Mouse (Mus musculus): ENCODE data around the gene Trim68.
"Not testable (repeated sequence)": the region's sequence is repeated elsewhere in the genome, so short reads cannot be mapped to it uniquely, and the experiment has no call there.

Gene Trim68

DNA sequence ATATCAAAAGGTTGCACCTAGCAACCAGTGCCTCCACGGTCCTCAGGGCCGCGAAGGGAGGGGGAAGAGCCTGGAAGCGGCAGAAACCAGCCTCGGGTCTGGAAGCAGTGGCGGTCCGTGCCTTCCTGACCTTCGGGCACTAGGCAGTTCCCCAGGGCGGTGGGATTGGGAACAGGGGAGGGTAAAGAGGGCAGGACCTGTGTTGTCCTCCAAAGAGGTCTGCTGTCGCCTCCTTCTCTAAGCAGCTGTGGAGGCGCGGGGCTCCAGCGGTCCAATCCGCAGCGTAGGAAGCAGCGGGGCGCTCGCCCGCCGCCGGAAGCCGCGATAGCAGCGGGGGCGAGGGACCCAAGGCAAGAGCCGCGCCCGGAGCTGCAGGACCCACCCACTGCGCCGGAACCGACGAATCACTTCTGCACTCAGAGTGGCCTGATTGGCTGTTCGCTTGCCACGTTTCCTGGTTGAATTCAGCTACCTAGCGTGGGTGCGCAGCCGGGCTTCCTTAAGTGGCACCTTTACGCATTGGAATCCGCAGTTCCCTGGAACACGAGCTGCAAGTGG lies at the start of gene Trim68:
Trim68 (minus strand) TSS at position 384 of the 558 bp plus-strand sequence.
- DNase-seq (ENCODE audit: low spot score) = peak; percentile 95

DNA sequence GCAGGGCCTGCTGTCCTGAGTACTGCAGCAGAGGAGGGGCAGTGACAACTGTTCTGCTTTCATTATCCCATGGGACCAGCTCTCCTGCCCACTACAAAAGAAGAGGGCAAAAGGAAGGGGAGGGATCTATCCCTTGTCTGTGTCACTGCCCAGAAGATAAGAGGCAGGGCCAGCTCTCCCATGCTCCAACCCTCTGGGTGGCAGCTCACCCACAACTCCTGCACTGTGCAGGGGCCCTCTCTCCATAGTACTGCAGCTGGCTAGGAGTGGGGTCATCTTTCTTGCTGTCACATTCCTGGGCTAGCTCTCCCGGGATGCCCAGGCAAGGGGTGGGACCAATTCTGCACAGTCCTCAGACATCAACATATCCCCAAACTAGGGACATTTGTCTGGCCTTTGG lies 46.7 kb upstream of the Trim68 start:
- DNase-seq (ENCODE audit: low spot score) = no peak

DNA sequence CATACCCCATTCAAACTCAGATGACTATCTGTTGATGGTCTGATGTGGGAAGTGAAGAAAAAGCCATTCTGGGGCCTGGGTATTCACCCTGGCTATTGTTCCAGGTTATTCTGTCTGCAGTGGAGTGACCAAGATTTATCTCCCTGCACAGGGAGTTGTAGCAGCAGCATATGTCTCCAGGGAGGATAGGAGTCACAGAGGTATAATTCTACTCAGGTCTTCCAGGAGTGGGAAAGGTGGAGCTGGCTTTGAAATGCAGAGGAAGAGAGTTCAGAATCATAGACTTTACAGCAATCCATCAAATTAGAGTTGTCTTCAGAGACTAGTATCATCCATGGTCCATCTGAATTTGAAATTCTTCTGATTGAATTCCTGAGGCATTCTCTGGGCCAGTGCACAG lies 40.3 kb upstream of the Trim68 start, which contains the start of gene Olfr559:
Olfr559 (minus strand) TSS at position 101 of the 400 bp plus-strand sequence.
- DNase-seq (ENCODE audit: low spot score) = no peak

DNA sequence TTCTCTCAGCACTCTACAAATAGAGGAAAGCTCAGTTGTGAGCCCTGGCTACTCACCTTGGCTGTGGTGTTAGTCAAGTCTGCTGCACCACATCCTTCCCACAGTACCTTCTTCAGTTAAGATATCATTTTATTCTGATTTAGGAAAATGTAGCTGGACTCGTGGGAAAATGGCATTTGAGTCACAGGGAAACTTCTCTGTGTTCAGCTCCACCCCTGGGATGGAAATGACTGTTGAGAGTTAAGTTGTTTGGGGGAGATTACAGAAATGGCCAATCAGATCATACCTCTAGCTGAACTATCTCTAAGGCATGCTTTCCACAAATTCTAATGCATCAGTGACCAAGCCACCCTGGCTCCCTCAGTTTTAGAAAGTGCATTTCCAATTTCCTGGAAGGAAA lies 31.8 kb upstream of the Trim68 start, which contains the start of gene Olfr33:
Olfr33 (minus strand) TSS at position 101 of the 400 bp plus-strand sequence.
- DNase-seq (ENCODE audit: low spot score) = no peak

DNA sequence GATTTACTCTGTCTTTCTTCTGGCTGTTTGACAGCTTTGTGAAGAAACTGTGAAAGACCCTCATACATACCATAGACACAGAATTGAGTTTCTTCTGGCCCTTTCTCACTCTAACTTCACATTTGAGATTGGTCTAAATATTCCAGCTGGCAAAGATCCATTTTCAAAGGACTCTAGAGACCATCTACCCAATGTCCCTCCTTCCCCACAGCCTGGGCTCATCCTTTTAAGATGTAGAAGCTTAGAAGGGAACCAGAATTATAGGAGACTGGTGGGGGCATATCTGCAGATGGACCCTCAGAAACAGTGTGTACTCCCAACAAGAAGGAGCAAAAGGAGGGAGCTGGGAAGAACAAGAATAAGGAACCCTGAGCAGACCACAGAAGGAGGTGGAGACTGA lies 14.8 kb upstream of the Trim68 start, which contains the start of gene Olfr558:
Olfr558 (plus strand) TSS at position 301 of the 400 bp plus-strand sequence.
- no peak for DNase-seq (ENCODE audit: low spot score)

DNA sequence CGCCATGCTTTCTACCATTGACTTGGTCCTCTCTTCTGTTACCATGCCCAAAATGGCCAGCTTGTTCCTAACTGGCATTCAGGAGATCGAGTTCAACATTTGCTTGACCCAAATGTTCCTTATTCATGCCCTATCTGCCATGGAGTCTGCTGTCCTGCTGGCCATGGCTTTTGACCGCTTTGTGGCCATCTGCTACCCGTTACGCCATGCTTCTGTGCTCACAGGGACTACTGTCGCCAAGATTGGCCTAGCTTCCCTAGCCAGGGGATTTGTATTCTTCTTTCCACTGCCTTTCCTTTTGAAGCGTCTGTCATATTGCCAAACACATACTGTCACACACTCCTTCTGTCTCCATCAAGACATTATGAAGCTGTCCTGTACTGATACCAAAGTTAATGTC lies 11.3 kb upstream of the Trim68 start:
- DNase-seq (ENCODE audit: low spot score) = no peak

DNA sequence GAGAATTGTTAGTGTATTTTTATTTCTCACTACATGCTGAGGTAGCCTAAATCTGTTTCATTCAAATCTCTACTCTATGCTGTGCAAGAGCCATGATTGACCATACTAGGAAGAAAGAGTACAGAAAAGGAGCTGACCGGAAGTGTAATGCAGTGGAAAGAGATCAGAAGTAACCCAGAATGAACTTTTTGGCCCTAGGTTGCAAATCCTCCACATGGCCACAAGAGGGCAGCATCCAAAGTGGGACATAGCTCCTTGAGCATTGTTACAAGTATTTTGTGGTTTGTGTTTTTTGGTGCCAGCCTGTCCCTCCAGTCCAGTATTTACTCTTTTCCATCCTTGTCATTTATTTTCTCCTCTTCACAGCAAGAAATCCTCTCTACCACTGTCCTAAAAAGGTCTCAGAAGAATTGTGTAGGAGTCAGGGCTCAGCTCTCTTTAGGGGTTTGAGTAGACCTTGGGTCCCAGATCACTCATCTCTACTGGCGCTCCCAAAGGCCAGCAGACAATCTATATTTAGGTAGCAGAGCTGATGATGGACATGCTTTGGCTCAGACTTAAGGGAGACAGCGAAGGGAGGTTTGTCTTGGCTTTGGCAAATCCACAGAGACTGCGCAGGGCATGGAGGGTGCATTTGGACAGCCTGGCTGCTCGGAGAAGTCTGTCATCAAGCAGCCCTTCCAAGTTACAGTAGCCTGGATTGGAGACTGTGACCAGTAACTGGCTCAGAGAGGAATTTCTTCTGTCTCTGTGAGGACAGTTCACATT lies 8.4 kb upstream of the Trim68 start, which contains the start of gene Olfr557:
Olfr557 (plus strand) TSS at position 553 of the 768 bp plus-strand sequence.
- DNase-seq (ENCODE audit: low spot score) = peak; percentile 19

DNA sequence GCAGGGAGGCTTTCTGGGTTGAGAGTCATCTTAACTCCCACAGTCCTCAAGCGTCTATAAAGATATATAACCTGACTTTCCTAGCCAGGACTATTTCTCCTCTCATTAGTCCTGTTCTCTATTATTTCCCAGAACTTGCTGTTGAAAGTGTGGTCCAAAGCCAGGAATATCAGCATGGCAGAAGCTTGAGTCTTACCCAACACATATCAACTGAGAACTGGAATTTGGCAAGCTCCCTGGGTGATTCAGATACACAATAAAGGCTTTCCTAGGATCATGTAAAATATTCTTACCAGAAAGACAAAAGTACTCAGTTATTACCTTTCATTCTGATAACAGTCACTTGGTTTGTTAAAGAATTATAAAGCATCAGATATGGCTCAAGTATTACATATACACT lies 5.2 kb downstream of the Trim68 start:
- DNase-seq (ENCODE audit: low spot score) = no peak

DNA sequence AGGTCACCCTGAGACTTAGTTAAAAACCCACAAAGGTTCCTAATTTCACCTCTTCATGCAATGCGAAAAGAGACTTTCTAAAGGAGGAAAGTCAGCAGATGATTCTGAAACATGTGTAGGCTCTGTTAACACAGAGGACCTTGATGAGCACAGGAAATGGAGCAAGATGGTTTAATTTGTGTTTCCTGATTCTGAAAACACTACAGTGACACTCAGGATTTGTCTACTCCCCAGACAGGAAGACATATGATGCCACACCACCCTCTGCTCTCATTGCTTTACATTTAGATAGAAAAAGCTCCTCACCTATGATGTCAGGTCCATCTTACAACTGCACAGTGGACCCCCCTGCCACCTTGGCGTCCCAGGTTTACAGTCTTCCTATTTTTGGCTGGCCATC lies 10.9 kb downstream of the Trim68 start:
- DNase-seq (ENCODE audit: low spot score) = no peak

DNA sequence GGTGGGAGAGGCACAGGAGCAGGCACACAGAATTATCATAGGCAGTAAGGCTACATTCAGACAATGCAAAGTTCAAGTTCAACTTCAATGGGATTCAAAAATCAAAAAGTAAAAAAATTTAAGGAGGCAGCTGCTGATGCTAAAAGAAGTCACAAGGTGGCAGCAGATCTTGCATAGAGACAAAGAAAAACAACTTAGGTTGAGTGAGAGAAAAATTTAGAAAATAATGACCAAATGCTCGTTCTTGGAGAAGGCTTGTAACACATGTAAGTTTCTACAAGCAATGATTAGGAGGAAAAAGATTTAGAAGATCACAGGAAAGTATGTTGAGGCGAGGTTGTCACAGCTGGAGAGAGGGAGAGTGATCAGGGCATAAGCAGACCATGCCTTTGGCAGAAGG lies 21.7 kb downstream of the Trim68 start:
- DNase-seq (ENCODE audit: low spot score) = no peak

DNA sequence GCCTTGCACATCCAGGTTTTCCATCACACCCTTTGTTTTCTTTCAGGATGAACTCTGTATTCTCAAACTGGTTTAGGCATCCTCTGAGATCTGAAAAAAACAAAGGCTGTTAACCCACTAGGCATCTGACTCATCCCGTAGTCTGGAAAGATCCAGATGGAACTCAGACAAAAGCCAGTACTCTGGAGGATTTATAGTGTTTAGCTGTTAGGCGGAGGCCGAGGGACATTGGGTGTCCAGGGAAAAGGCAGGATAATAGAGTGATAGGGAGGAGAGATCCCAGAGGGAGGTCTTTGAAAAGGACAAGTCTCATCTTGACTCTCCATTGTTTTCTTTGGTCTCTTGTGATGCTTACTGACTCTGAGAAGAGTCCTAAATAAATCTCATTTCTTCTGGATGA lies 22.5 kb downstream of the Trim68 start, which contains the start of gene Olfr556:
Olfr556 (plus strand) TSS at position 301 of the 400 bp plus-strand sequence.
- no peak for DNase-seq (ENCODE audit: low spot score)

DNA sequence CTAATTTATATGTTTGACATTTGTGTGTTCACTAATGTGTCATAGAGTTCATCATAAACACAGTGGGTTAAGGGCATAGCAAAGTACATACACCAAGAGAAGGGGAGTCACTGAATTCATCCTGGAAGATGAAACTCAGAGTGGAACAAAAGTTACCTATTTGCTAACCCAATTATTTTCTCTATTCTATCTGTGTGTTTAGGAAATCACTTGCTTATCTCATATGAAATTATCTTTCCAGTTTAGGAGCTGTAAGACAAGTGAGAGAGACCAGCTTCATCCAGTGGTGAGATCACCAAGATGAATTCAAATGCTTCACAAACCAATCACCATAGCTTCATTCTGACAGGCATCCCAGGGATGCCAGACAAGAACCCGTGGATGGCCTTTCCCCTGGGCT lies 28.6 kb downstream of the Trim68 start, which contains the start of gene Olfr555:
Olfr555 (plus strand) TSS at position 301 of the 400 bp plus-strand sequence.
- DNase-seq (ENCODE audit: low spot score) = no peak

DNA sequence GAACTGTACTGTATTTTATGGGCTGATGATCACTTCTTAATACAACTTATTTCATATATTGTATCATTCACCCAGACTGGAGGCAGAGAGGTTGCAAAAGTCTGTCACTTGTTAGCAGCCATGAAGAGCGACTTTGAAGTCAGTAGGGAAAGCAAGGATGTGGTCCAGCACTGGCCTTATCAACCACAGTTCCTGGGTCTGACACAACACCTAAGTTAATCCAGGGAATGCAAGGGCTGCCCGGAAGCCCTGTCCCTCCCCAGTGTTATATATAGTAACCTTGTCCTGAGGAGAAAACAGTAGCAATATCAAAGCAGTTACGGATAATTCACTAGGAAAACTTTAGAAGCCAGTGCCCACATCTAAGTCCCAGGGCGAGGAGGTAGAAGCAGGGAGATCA lies 42.2 kb downstream of the Trim68 start:
- not testable (repeated sequence) for DNase-seq (ENCODE audit: low spot score)

DNA sequence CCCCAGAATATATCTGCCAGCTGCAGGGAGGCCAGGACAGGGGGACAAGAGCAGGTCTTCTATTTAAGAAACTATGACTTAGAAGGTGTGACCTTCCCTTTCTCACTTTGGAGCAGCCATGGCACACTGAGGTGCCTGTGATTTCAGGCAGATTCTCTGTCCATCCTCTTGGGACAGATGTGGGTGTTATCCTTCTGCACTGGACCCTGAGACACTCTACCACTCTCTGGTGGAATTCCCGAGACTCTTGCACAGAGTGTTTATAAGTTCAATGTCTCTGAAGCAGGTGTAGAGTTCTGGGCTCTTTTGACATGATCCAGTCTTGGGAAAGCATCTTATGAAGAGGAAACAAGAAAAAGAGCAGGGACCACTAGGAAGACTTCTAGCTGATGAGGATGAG lies 49.0 kb downstream of the Trim68 start, which contains the start of gene Olfr554:
Olfr554 (plus strand) TSS at position 301 of the 400 bp plus-strand sequence.
- no peak for DNase-seq (ENCODE audit: low spot score)

DNA sequence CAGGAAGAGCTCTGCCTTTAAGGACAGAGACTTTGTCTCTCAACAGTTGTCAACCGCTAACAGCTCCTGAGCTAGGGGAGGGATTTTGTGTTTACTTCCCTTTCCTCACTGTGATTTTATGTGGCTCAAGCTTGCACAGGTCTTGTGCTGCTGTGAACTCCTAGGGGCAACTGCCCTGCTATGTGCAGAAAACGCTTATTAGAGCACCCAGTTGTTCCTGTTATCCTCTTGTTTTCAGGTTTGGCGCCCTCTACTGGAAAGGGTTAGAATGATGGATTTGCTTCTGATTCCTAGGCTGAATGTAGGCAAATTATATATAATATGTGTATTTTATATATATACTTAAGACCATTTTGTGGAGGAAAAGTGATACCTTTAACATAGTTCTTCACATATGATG lies 50.5 kb downstream of the Trim68 start:
- peak; percentile 66 for DNase-seq (ENCODE audit: low spot score)
